Mouse (Mus musculus): ENCODE measurements around the gene Hspa1l.
A peak's percentile ranks its signal among the peaks of the same experiment; 100 is the strongest.
"Not testable (repeated sequence)": the region's sequence is repeated elsewhere in the genome, so short reads cannot be mapped to it uniquely, and the experiment has no call there.

Gene Hspa1l

GRCm38 (mm10) chr17:34950514-34951455 lies 21.7 kb upstream of the Hspa1l start:
- DNase-seq (ENCODE audit: extremely low spot score) = peak; percentile 45

- DNase-seq (ENCODE audit: extremely low spot score) = peak; percentile 40
These were observed 20.7 kb upstream of the Hspa1l start for GRCm38 (mm10) chr17:34951636-34952377.

- DNase-seq (ENCODE audit: extremely low spot score) = peak; percentile 91
These were observed 20.0 kb upstream of the Hspa1l start for GRCm38 (mm10) chr17:34952378-34953040.

- no peak for DNase-seq (ENCODE audit: extremely low spot score)
These were observed 19.2 kb upstream of the Hspa1l start for GRCm38 (mm10) chr17:34953258-34953657.

GRCm38 (mm10) chr17:34953904-34954303 lies 18.6 kb upstream of the Hspa1l start:
- no peak for DNase-seq (ENCODE audit: extremely low spot score)

GRCm38 (mm10) chr17:34954831-34955230 lies 17.7 kb upstream of the Hspa1l start:
- no peak for DNase-seq (ENCODE audit: extremely low spot score)

GRCm38 (mm10) chr17:34955884-34956283 lies 16.6 kb upstream of the Hspa1l start:
- DNase-seq (ENCODE audit: extremely low spot score) = no peak

GRCm38 (mm10) chr17:34956340-34956739 lies 16.2 kb upstream of the Hspa1l start:
- DNase-seq (ENCODE audit: extremely low spot score) = no peak

GRCm38 (mm10) chr17:34957291-34957690 lies 15.2 kb upstream of the Hspa1l start:
- not testable (repeated sequence) for DNase-seq (ENCODE audit: extremely low spot score)

- DNase-seq (ENCODE audit: extremely low spot score) = not testable (repeated sequence)
These were observed 14.5 kb upstream of the Hspa1l start for GRCm38 (mm10) chr17:34957966-34958365.

- not testable (repeated sequence) for DNase-seq (ENCODE audit: extremely low spot score)
These were observed 13.8 kb upstream of the Hspa1l start for GRCm38 (mm10) chr17:34958734-34959129.

GRCm38 (mm10) chr17:34959130-34959778 lies 13.2 kb upstream of the Hspa1l start, which contains the start of gene Hspa1b:
Gene Hspa1b, minus strand, starts transcription at chr17:34959238.
- DNase-seq (ENCODE audit: extremely low spot score) = peak; percentile 84

GRCm38 (mm10) chr17:34959881-34960515 lies 12.5 kb upstream of the Hspa1l start:
- no peak for DNase-seq (ENCODE audit: extremely low spot score)

GRCm38 (mm10) chr17:34960702-34961493 lies 11.6 kb upstream of the Hspa1l start:
- DNase-seq (ENCODE audit: extremely low spot score) = no peak

GRCm38 (mm10) chr17:34962125-34962524 lies 10.4 kb upstream of the Hspa1l start:
- no peak for DNase-seq (ENCODE audit: extremely low spot score)

GRCm38 (mm10) chr17:34962841-34963240 lies 9.7 kb upstream of the Hspa1l start:
- no peak for DNase-seq (ENCODE audit: extremely low spot score)

- DNase-seq (ENCODE audit: extremely low spot score) = peak; percentile 22
These were observed 7.9 kb upstream of the Hspa1l start for GRCm38 (mm10) chr17:34964640-34965049.

- no peak for DNase-seq (ENCODE audit: extremely low spot score)
These were observed 6.9 kb upstream of the Hspa1l start for GRCm38 (mm10) chr17:34965627-34966026.

- not testable (repeated sequence) for DNase-seq (ENCODE audit: extremely low spot score)
These were observed 2.7 kb upstream of the Hspa1l start, which contains the start of gene Gm20481 for GRCm38 (mm10) chr17:34969822-34970221. Gene Gm20481, plus strand, starts transcription at chr17:34969912.

GRCm38 (mm10) chr17:34970850-34971249 lies 1.7 kb upstream of the Hspa1l start:
- not testable (repeated sequence) for DNase-seq (ENCODE audit: extremely low spot score)

Data from embryo, embryonic 9.5 days (tissue).